Mouse (Mus musculus) layer of hippocampus, adult 18-20 months (tissue): ENCODE measurements around the gene Cdca8. TPM values are rescaled to one million over a fixed set of nuclear protein-coding genes. Genes with fewer than 3 reads are reported as not detected.

ENCODE experiments used
- DNase-seq, 2 experiments: peaks; one replicate each; pipeline ENCODE4 v3.0.0; 2022; ENCODE audit warnings: low spot score in 2 of 2
- total RNA-seq, 2 experiments: library from RNA; stranded (reverse); gene quantifications; 2 replicates each; pipeline ENCODE4 v1.2.3; 2021

The Cdca8 gene
- total RNA-seq, 2 experiments from 2014 or later = 1.3 to 1.8 TPM

DNA sequence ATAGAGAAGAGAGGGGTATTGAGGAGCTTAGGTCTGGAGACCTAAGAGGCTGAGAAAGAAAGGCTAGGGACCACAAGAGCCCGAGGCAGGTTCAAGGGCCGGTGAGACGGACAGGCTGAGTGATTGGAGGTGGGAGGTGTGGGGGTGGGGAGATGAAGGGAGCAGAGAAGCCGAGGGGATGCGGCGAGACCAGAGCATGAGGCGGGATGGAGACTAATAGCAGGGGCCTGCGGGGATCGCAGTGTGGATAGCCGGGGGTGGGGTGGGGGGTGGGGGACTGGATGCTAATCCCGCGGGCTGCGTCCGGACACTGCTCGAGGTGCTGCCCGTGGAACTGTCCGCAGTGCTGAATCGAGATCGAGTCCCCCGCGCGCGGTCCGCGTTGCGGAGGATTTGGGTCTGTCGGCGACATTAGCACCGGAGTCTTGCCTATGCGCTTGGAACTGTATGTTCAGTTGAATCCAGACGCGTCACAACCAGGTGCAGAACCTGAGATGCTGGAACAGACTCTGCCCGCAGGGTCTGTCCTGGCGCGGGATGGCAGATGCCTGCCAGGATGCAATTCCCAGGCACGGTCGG lies 56.9 kb downstream of the Cdca8 start:
- no peak for DNase-seq

DNA sequence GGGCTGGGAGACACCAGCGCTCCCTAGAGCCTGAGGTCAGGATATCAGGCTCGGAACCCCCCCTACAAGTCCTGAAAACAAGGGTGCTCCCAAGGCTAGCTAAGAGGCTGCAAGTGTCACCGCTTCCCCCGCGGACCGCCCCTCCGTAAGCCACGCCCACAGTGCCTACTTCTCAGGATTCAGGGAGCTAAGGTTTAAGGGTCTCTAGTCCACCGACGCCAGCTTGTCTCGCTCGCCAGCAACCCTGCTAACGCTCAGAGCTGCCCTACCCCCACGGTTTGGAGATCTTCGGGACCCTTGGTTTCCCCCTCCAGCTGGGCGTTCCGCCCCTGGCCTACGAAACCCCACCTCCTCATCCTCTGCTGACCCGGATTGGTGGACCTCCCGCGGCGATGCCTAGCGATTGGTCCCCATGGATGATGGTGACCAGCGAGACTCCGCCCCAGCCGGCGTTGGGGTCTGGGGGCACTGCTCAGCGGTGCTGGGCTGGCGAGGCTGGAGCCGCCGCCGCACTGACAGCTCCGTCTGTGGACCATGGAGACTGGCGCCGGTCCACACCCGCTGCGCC lies 57.7 kb downstream of the Cdca8 start:
- peak; percentile 82 to 85 for DNase-seq

DNA sequence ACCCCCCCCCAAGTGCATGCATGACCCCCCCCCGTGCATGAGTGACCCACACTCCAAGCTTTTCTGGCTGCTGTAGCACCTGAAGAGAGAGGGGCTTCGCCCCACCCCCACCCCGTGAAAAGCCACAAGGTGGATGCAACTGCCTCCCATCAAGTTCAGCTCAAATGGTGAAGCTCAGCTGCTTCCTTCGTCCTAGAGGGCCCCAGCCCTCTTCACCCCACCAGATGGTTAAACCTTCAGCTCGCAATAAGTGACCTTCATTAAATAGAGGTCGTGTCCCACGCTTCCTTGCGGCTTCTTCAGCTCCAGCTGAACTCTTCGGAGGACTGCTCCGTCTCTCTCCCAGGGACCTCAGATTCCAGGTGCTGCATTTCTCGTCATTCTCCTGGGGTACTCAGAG lies 58.5 kb downstream of the Cdca8 start, which contains the start of gene Epha10:
TSS of gene Epha10 (plus strand) at position 301 of the 400 bp plus-strand sequence.
- no peak for DNase-seq

DNA sequence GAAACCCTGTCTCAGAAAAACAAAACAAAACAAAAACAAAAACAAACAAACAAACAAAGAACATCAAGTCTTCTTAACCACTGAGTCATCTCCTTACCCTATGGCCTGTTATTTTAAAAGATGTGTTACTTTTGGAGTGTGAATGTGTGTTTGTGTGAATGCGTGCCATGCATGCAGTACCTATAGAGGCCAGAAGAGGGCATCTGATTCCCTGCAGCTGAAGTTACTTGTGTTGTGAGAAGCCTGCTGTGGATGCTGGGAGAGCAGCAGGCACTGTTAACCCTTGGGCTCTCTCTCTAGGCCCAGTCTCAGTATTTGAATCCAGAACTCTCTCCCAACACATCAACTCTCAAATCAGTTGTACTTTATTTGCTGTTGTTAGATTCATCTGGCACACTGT lies 66.4 kb downstream of the Cdca8 start:
- DNase-seq = no peak

Other genes starting within 250 kb of the Cdca8 start
- gene Utp11, start 245.7 kb downstream of the Cdca8 start, total RNA-seq = 10 to 100 TPM; 16.8 to 18.1 TPM
- 1 to 10 TPM; 1.2 to 1.4 TPM for gene Fhl3, start 238.6 kb downstream of the Cdca8 start, total RNA-seq
- gene Sf3a3, start 224.5 kb downstream of the Cdca8 start, total RNA-seq = 10 to 100 TPM; 35.0 TPM
- gene Inpp5b, start 197.5 kb downstream of the Cdca8 start, total RNA-seq = 10 to 100 TPM; 42.9 to 47.1 TPM
- gene Mtf1, start 137.2 kb downstream of the Cdca8 start, total RNA-seq = 10 to 100 TPM; 26.0 to 29.3 TPM
- gene Yrdc, start 88.6 kb downstream of the Cdca8 start, total RNA-seq = 10 to 100 TPM; 34.3 to 36.6 TPM
- gene 1110065P20Rik, start 88.1 kb downstream of the Cdca8 start, total RNA-seq = 10 to 100 TPM; 79.5 to 89.0 TPM
- 10 to 100 TPM; 51.5 to 52.1 TPM for gene Maneal, start 77.1 kb downstream of the Cdca8 start, total RNA-seq
- gene Epha10, start 58.4 kb downstream of the Cdca8 start, total RNA-seq = 10 to 100 TPM; 39.0 to 42.3 TPM
- gene 9930104L06Rik, start 2.3 kb downstream of the Cdca8 start, total RNA-seq = 10 to 100 TPM; 21.1 to 24.9 TPM
- 1 to 10 TPM; 8.2 to 8.3 TPM for gene Rspo1, start 47.1 kb upstream of the Cdca8 start, total RNA-seq
- 10 to 100 TPM; 54.8 to 62.3 TPM for gene Gnl2, start 77.3 kb upstream of the Cdca8 start, total RNA-seq
- 1 to 10 TPM in 1 of 2 experiments, under 1 TPM in 1; 0.84 to 1.1 TPM for gene Dnali1, start 126.4 kb upstream of the Cdca8 start, total RNA-seq
- 10 to 100 TPM; 13.8 to 15.4 TPM for gene Snip1, start 127.4 kb upstream of the Cdca8 start, total RNA-seq
- 100 to 1,000 TPM; 113 to 118 TPM for gene Meaf6, start 145.8 kb upstream of the Cdca8 start, total RNA-seq
- 1 to 10 TPM in 1 of 2 experiments, under 1 TPM in 1; 0.99 to 1.3 TPM for gene Zc3h12a, start 188.5 kb upstream of the Cdca8 start, total RNA-seq